ENCODE assay signal across 10 mouse cellular contexts in the genomic region with DNA sequence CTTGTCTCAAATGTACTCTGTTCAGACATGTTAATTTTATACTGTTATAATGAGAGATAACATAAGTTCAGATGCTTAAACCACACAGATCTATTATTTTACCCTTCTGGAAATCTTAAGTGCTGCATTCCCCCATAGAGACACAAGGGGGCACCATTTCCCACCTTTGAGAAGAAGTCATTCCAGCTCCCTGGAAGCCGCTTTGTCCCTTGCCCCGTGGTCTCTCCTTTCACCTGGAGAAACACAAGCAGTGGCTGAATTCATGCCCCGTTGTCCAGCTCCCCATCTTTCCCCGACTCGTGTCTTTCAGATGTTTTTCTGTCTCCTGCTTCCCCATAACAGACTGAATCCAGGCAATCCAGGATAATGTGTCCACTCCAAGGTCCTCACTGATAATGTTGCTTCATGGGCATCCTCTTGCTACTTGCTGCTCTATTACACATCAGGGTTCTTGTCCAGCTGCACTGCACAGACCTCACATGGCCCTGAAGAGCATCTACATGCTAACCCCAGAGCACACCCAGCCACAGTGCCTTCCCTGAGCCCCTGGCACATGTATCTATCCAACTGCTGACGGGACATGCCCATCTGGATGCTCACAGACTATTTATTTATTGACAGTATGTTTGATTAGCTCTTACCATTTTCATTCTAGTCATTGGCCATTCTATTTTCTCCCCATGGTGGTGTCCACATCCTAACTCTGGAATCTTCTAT.
A peak's percentile ranks its signal among the peaks of the same experiment; 100 is the strongest.
DNase-seq lines count a peak whose midpoint lies in the region; ATAC-seq and TF ChIP-seq lines count a peak whose summit lies in the region.
"Had no signal": no experiment of that assay in that cellular context is flagged by ENCODE, and none has a peak within 500 bp of the region (broad histone marks: within the 10 kb centered on the region; RNA-seq: fewer than 3 reads in every experiment).

No protein-coding gene starts in this region.

- no peaks in the 10 kb centered on the region for H3K36me3 ChIP-seq in forebrain, postnatal 0 days (ENCODE audit: insufficient read depth)
- H3K36me3 ChIP-seq in kidney, embryonic 16.5 days (ENCODE audit: insufficient read depth, low read length), result no peaks in the 10 kb centered on the region
- no peaks in the 10 kb centered on the region for H3K36me3 ChIP-seq in liver, adult 2 months (ENCODE audit: control insufficient read depth, insufficient read depth, low read length)

- no peaks in the 10 kb centered on the region for H3K9me3 ChIP-seq in forebrain, postnatal 0 days (ENCODE audit: low read length)
- H3K9me3 ChIP-seq in kidney, embryonic 16.5 days (ENCODE audit: low read length), result no peaks in the 10 kb centered on the region

- peak; percentile 62 for ATAC-seq in forebrain, postnatal 0 days
- ATAC-seq in kidney, embryonic 16.5 days (ENCODE audit: low FRiP score, low TSS enrichment), result peak; percentile 27; the same call in 1 of the 2 replicates

- H3K79me2 ChIP-seq in liver, adult 2 months (ENCODE audit: control insufficient read depth, insufficient read depth, low read length), result no peaks in the 10 kb centered on the region

- WGBS in forebrain, postnatal 0 days, result 18% methylated on average over 6 of the region's 6 CpGs
- 21% methylated on average over 6 of the region's 6 CpGs for whole genome bisulfite sequencing in kidney, embryonic 16.5 days
- WGBS in liver, adult 2 months, result 20% methylated on average over 6 of the region's 6 CpGs
- 23% methylated on average over 6 of the region's 6 CpGs for WGBS in olfactory bulb, adult 2 months

- TF ChIP-seq CTCF in forebrain, postnatal 0 days (IDR thresholded peaks at IDR 0.05; ENCODE audit: low read depth), result peak; percentile 82
- TF ChIP-seq CTCF in liver, adult 2 months (IDR thresholded peaks at IDR 0.05; ENCODE audit: low read depth, low read length), result peak; percentile 60
- peak; percentile 57 for TF ChIP-seq CTCF in olfactory bulb, adult 2 months (IDR thresholded peaks at IDR 0.05; ENCODE audit: insufficient read depth, low read depth, low read length)

- no peak overlapping the region for H3K27ac ChIP-seq in forebrain, postnatal 0 days (ENCODE audit: low read depth, low read length)
- H3K27ac ChIP-seq in kidney, embryonic 16.5 days (ENCODE audit: low read length), result no peak overlapping the region
- H3K27ac ChIP-seq in liver, adult 2 months (replicated peaks; ENCODE audit: insufficient read depth, low read depth, low read length), result no peak overlapping the region
- H3K27ac ChIP-seq in olfactory bulb, adult 2 months (ENCODE audit: insufficient read depth, low read depth, low read length), result no peak overlapping the region

- no peaks in the 10 kb centered on the region for H3K27me3 ChIP-seq in forebrain, postnatal 0 days (ENCODE audit: insufficient read depth, low read length)
- H3K27me3 ChIP-seq in kidney, embryonic 16.5 days (ENCODE audit: insufficient read depth, low read length), result no peaks in the 10 kb centered on the region
- no peaks in the 10 kb centered on the region for H3K27me3 ChIP-seq in liver, adult 2 months (ENCODE audit: control insufficient read depth, insufficient read depth, low read length)

- TF ChIP-seq POLR2A in liver, adult 2 months (IDR thresholded peaks at IDR 0.05; ENCODE audit: extremely low read depth, insufficient read depth, low read length), result no peak
- no peak for TF ChIP-seq POLR2A in olfactory bulb, adult 2 months (IDR thresholded peaks at IDR 0.05; ENCODE audit: insufficient read depth, low read depth, low read length)

- no peak overlapping the region for H3K4me2 ChIP-seq in forebrain, postnatal 0 days (ENCODE audit: low read depth)
- H3K4me2 ChIP-seq in kidney, embryonic 16.5 days (replicated peaks; ENCODE audit: low read depth, low read length), result no peak overlapping the region

- DNase-seq in thymus, postnatal 4 days, result peak; percentile 17
- DNase-seq in thymus, adult 18-20 months, result no peak
- peak; percentile 20 for DNase-seq in cerebellum, adult 11 months
- peak; percentile 79 for DNase-seq in forebrain, postnatal 0 days
- DNase-seq in liver, adult 2 months (ENCODE audit: extremely low read depth, low read depth, low spot score), result peak; percentile 25
- no peak for DNase-seq in gastrocnemius, adult 8-10 months (ENCODE audit: low spot score in 2 of 2)

- no peak overlapping the region for H3K9ac ChIP-seq in forebrain, postnatal 0 days
- H3K9ac ChIP-seq in kidney, embryonic 16.5 days (replicated peaks; ENCODE audit: low read length), result no peak overlapping the region
- H3K9ac ChIP-seq in liver, adult 2 months (ENCODE audit: low read depth, low read length), result no peak overlapping the region

- H3K4me1 ChIP-seq in forebrain, postnatal 0 days (ENCODE audit: insufficient read depth), result no peaks in the 10 kb centered on the region
- H3K4me1 ChIP-seq in kidney, embryonic 16.5 days (ENCODE audit: insufficient read depth, low read length), result no peaks in the 10 kb centered on the region
- H3K4me1 ChIP-seq in liver, adult 2 months (ENCODE audit: control insufficient read depth, insufficient read depth, low read length), result no peaks in the 10 kb centered on the region
- H3K4me1 ChIP-seq in olfactory bulb, adult 2 months (ENCODE audit: control insufficient read depth, insufficient read depth, low read length), result no peaks in the 10 kb centered on the region; the same call in 1 of the 2 replicates

- H3K4me3 ChIP-seq in forebrain, postnatal 0 days (ENCODE audit: low read depth, low read length), result no peak overlapping the region
- H3K4me3 ChIP-seq in kidney, embryonic 16.5 days (ENCODE audit: low read length), result no peak overlapping the region
- no peak overlapping the region for H3K4me3 ChIP-seq in liver, adult 2 months (ENCODE audit: insufficient read depth, low read depth, low read length)
- no peak overlapping the region for H3K4me3 ChIP-seq in olfactory bulb, adult 2 months (ENCODE audit: insufficient read depth, low read depth, low read length)
- H3K4me3 ChIP-seq: erythroblast, embryonic 14.5 days; myocyte had no signal

Comparison
In these comparisons a context has a peak if more than half of its experiments do, and no peak if none do; other contexts are left out.
1. DNase-seq: peak in thymus, postnatal 4 days (single experiment), cerebellum, adult 11 months (single experiment), forebrain, postnatal 0 days (single experiment) and liver, adult 2 months (single experiment); none in thymus, adult 18-20 months (0 of 2) and gastrocnemius, adult 8-10 months (0 of 2).
2. Peak in every context shown above with its lines, with median percentiles within 50 percentile points of each other: CTCF ChIP-seq.